Comparison of ENCODE assay signal across 8 mouse cellular contexts in genomic region chr11:115187224-115187639, GRCm38 (mm10). TPM values are rescaled to one million over a fixed set of nuclear protein-coding genes. Genes with fewer than 3 reads are reported as not detected.
DNase-seq lines count a peak whose midpoint lies in the region; ATAC-seq lines count a peak whose summit lies in the region.

Gene Tmem104, plus strand, starts transcription at chr11:115187487.

- no peaks in the 10 kb centered on the region for H3K27me3 ChIP-seq in hindbrain, embryonic 12.5 days

- H3K27ac ChIP-seq in hindbrain, embryonic 12.5 days, result peak within 1 kb of the TSS; percentile 87

- peak within 1 kb of the TSS; percentile 86 for H3K4me2 ChIP-seq in hindbrain, embryonic 12.5 days (replicated peaks)

- H3K36me3 ChIP-seq in hindbrain, embryonic 12.5 days, result peaks cover 4% of the 10 kb centered on the region; the same call in 1 of the 2 replicates

- peak within 1 kb of the TSS; percentile 59 for H3K4me3 ChIP-seq in hindbrain, embryonic 12.5 days

- peak; percentile 99 for DNase-seq in NIH3T3 (ENCODE audit: low read depth)
- peak; percentile 100 for DNase-seq in cerebellum, postnatal 10 days
- DNase-seq in frontal cortex, postnatal 10 days (ENCODE audit: low spot score in 2 of 2), result peak; percentile 98 to 100
- peak; percentile 98 to 99 for DNase-seq in layer of hippocampus, postnatal 25 days (ENCODE audit: extremely low spot score in 1 of 2, low spot score in 1 of 2)
- DNase-seq in lung, postnatal 25 days (ENCODE audit: low spot score), result peak; percentile 99
- peak; percentile 100 for DNase-seq in retina, embryonic 14.5 days (ENCODE audit: low spot score)
- peak; percentile 100 for DNase-seq in thymus, postnatal 4 days

- peak within 1 kb of the TSS; percentile 76 for H3K9ac ChIP-seq in hindbrain, embryonic 12.5 days

- peak; percentile 93 for ATAC-seq in hindbrain, embryonic 12.5 days (ENCODE audit: low FRiP score)

- under 1% methylated on average over 39 of the region's 39 CpGs for WGBS in hindbrain, embryonic 12.5 days

- peaks cover 18% of the 10 kb centered on the region for H3K4me1 ChIP-seq in hindbrain, embryonic 12.5 days

- no peaks in the 10 kb centered on the region for H3K9me3 ChIP-seq in hindbrain, embryonic 12.5 days (replicated peaks)

RNA-seq across cellular contexts. Expression of gene Tmem104, which starts in this region (rescaled TPM):
- 9.0 and 10.4 TPM in 2 replicates for polyA plus RNA-seq in hindbrain, embryonic 12.5 days (2016; fragmentation: Nextera tagmentation; extraction: Ambion mirVana)
- 10 to 100 TPM; 19.0 to 19.4 TPM for total RNA-seq in layer of hippocampus, postnatal 25 days (2021)

Comparison
In these comparisons a context has a peak if more than half of its experiments do, and no peak if none do; other contexts are left out.
1. Peak in every context shown above with its lines: DNase-seq, ATAC-seq, H3K4me3 ChIP-seq and H3K27ac ChIP-seq.